Mouse (Mus musculus) neural tube, embryonic 14.5 days (tissue): ENCODE data around the gene Spink2. TPM values are rescaled to one million over a fixed set of nuclear protein-coding genes. Genes with fewer than 3 reads are reported as not detected.
A peak's percentile ranks its signal among the peaks of the same experiment; 100 is the strongest.

Source experiments
- ATAC-seq: fragments of 200-750 bp; cut with Nextera tagmentation; 2 replicates; pipeline ENCODE4 v1.8.0; 2017; ENCODE audit warnings: low read depth, mild to moderate bottlenecking, moderate TSS enrichment, moderate library complexity
- H3K27ac ChIP-seq: fragments of 300-500 bp; sonication (generic); 2 replicates; pipeline ENCODE4 v1.5.1; 2014; ENCODE audit warnings: low read depth, mild to moderate bottlenecking, control low read depth, low read length, moderate library complexity, mixed read lengths
- H3K27me3 ChIP-seq: fragments of 300-500 bp; sonication (generic); 2 replicates; pipeline ENCODE4 v1.6.1; 2014; ENCODE audit warnings: low read length; ENCODE audit not compliant: control insufficient read depth, insufficient read depth
- H3K36me3 ChIP-seq: fragments of 300-500 bp; sonication (generic); 2 replicates; pipeline ENCODE4 v1.6.1; 2014; ENCODE audit warnings: low read length, mixed read lengths; ENCODE audit not compliant: control insufficient read depth, insufficient read depth
- H3K4me1 ChIP-seq: fragments of 300-500 bp; sonication (generic); 2 replicates; pipeline ENCODE4 v1.6.1; 2014; ENCODE audit warnings: low read length; ENCODE audit not compliant: control insufficient read depth, insufficient read depth
- H3K4me2 ChIP-seq: fragments of 300-500 bp; sonication (generic); 2 replicates; pipeline ENCODE4 v1.6.1; 2014; ENCODE audit warnings: mild to moderate bottlenecking, low read depth, low read length, control low read depth
- H3K4me3 ChIP-seq: fragments of 300-500 bp; sonication (generic); 2 replicates; pipeline ENCODE4 v1.5.1; 2014; ENCODE audit warnings: low read depth, low read length, control low read depth, mixed read lengths
- H3K9ac ChIP-seq: fragments of 300-500 bp; sonication (generic); replicated peaks from 2 replicates; pipeline ENCODE4 v1.6.1; 2014; ENCODE audit warnings: low read depth, mild to moderate bottlenecking, control low read depth, low read length, mixed read lengths
- H3K9me3 ChIP-seq: fragments of 300-500 bp; sonication (generic); 2 replicates; pipeline ENCODE4 v1.6.1; 2016; ENCODE audit warnings: low read length; ENCODE audit not compliant: control insufficient read depth
- WGBS: fragments of 180-500 bp; shearing (Covaris S2); extraction: QIAGEN DNeasy Blood & Tissue Kit; methylation state at CpG from one replicate; pipeline ENCODE4 v1.1.7; 2014; 5-methylcytosine and 5-hydroxymethylcytosine counted together
- polyA plus RNA-seq: library from polyadenylated mRNA; unstranded; fragments of >200 nt; fragmentation: Nextera tagmentation; extraction: Ambion mirVana; gene quantifications from 2 replicates; pipeline ENCODE4 v1.2.1, GENCODE M21; 2014

Gene Spink2
- 3.7 and 6.0 TPM in 2 replicates for polyA plus RNA-seq

- H3K9me3 ChIP-seq = no peaks in the 10 kb centered on the region
- WGBS = 6% methylated on average over 17 of the region's 18 CpGs
- peak within 1 kb of the TSS; percentile 55 for H3K4me2 ChIP-seq
- ATAC-seq = peak; percentile 61; the same call in 1 of the 2 replicates
- no peaks in the 10 kb centered on the region for H3K4me1 ChIP-seq
- H3K4me3 ChIP-seq = no peak within 1 kb of the TSS; the same call in 1 of the 2 replicates
- no peak within 1 kb of the TSS for H3K9ac ChIP-seq
- H3K27ac ChIP-seq = no peak within 1 kb of the TSS
- H3K36me3 ChIP-seq = no peaks in the 10 kb centered on the region
- H3K27me3 ChIP-seq = no peaks in the 10 kb centered on the region
These were observed at the start of gene Spink2 for GRCm38 (mm10) chr5:77211236-77211635. Spink2 (minus strand) TSS chr5:77211471.

- H3K4me1 ChIP-seq = no peaks in the 10 kb centered on the region
- H3K4me2 ChIP-seq = no peak overlapping the region
- WGBS = 56% methylated on average over 6 of the region's 6 CpGs
- H3K27me3 ChIP-seq = no peaks in the 10 kb centered on the region
- H3K9me3 ChIP-seq = no peaks in the 10 kb centered on the region
- H3K4me3 ChIP-seq = no peak overlapping the region
- no peak overlapping the region for H3K27ac ChIP-seq
- H3K9ac ChIP-seq = no peak overlapping the region
- H3K36me3 ChIP-seq = no peaks in the 10 kb centered on the region
- ATAC-seq = no peak
These were observed 48.9 kb upstream of the Spink2 start for GRCm38 (mm10) chr5:77260141-77260540.

GRCm38 (mm10) chr5:77259315-77259714, 48.0 kb upstream of the Spink2 start:
- Histone ChIP-seq H3K27me3 (no peaks in the 10 kb centered on the region), H3K9me3 (no peaks in the 10 kb centered on the region), H3K9ac (no peak overlapping the region), H3K4me2 (no peak overlapping the region), H3K4me1 (no peaks in the 10 kb centered on the region), H3K4me3 (no peak overlapping the region), H3K36me3 (no peaks in the 10 kb centered on the region), H3K27ac (no peak overlapping the region)
- no peak for ATAC-seq

GRCm38 (mm10) chr5:77257603-77258002, 46.3 kb upstream of the Spink2 start:
- Histone ChIP-seq H3K27ac (no peak overlapping the region), H3K36me3 (no peaks in the 10 kb centered on the region), H3K27me3 (no peaks in the 10 kb centered on the region), H3K9ac (no peak overlapping the region), H3K4me1 (no peaks in the 10 kb centered on the region), H3K9me3 (no peaks in the 10 kb centered on the region), H3K4me2 (no peak overlapping the region), H3K4me3 (no peak overlapping the region)
- 82% methylated on average over 3 of the region's 3 CpGs for WGBS
- no peak for ATAC-seq

- Histone ChIP-seq H3K4me1 (no peaks in the 10 kb centered on the region), H3K27me3 (no peaks in the 10 kb centered on the region), H3K27ac (no peak overlapping the region), H3K36me3 (no peaks in the 10 kb centered on the region), H3K4me3 (no peak overlapping the region), H3K9me3 (no peaks in the 10 kb centered on the region), H3K4me2 (no peak overlapping the region), H3K9ac (no peak overlapping the region)
- no peak for ATAC-seq
- 81% methylated on average over 3 of the region's 3 CpGs for WGBS
These were observed 43.1 kb upstream of the Spink2 start for GRCm38 (mm10) chr5:77254402-77254801.

- WGBS = 83% methylated on average over 1 of the region's 1 CpGs
- no peak for ATAC-seq
These were observed 41.9 kb upstream of the Spink2 start for GRCm38 (mm10) chr5:77253154-77253553.

GRCm38 (mm10) chr5:77252115-77252827, 41.0 kb upstream of the Spink2 start:
- Histone ChIP-seq H3K27me3 (no peaks in the 10 kb centered on the region), H3K27ac (no peak overlapping the region), H3K9ac (no peak overlapping the region), H3K4me3 (no peak overlapping the region), H3K4me2 (no peak overlapping the region), H3K4me1 (no peaks in the 10 kb centered on the region), H3K9me3 (no peaks in the 10 kb centered on the region), H3K36me3 (no peaks in the 10 kb centered on the region)
- 61% methylated on average over 8 of the region's 8 CpGs for WGBS
- ATAC-seq = no peak

More at GRCm38 (mm10) chr5:77253154-77253553, 41.9 kb upstream of the Spink2 start:
- no peak overlapping the region for H3K27ac ChIP-seq
- no peaks in the 10 kb centered on the region for H3K9me3 ChIP-seq
- no peaks in the 10 kb centered on the region for H3K27me3 ChIP-seq
- H3K9ac ChIP-seq = no peak overlapping the region
- no peaks in the 10 kb centered on the region for H3K36me3 ChIP-seq
- no peak overlapping the region for H3K4me2 ChIP-seq
- H3K4me1 ChIP-seq = no peaks in the 10 kb centered on the region
- H3K4me3 ChIP-seq = no peak overlapping the region

- Histone ChIP-seq H3K4me2 (no peak overlapping the region), H3K9me3 (no peaks in the 10 kb centered on the region), H3K27me3 (no peaks in the 10 kb centered on the region), H3K4me3 (no peak overlapping the region), H3K4me1 (no peaks in the 10 kb centered on the region), H3K27ac (no peak overlapping the region), H3K9ac (no peak overlapping the region), H3K36me3 (no peaks in the 10 kb centered on the region)
- ATAC-seq = no peak
- WGBS = 34% methylated on average over 5 of the region's 5 CpGs
These were observed 40.4 kb upstream of the Spink2 start for GRCm38 (mm10) chr5:77251656-77252055.

GRCm38 (mm10) chr5:77250083-77250482, 38.8 kb upstream of the Spink2 start:
- H3K27ac ChIP-seq = no peak overlapping the region
- peaks cover 5% of the 10 kb centered on the region; the same call in 1 of the 2 replicates for H3K4me1 ChIP-seq
- H3K27me3 ChIP-seq = no peaks in the 10 kb centered on the region
- H3K4me3 ChIP-seq = no peak overlapping the region
- no peak for ATAC-seq
- H3K36me3 ChIP-seq = no peaks in the 10 kb centered on the region
- no peaks in the 10 kb centered on the region for H3K9me3 ChIP-seq
- no peak overlapping the region for H3K4me2 ChIP-seq
- H3K9ac ChIP-seq = no peak overlapping the region
- 62% methylated on average over 9 of the region's 9 CpGs for WGBS
